Mouse (Mus musculus) heart, adult 2 months (tissue): ENCODE results near the gene Slc48a1.
A peak's percentile ranks its signal among the peaks of the same experiment; 100 is the strongest.

Experiments
- CTCF ChIP-seq: fragments of 200-600 bp; IDR thresholded peaks from 2 replicates; pipeline ENCODE4 v1.8.1; 2022; ENCODE audit warnings: antibody characterized with exemption, mild to moderate bottlenecking, moderate library complexity
- EP300 ChIP-seq: fragments of 200-500 bp; IDR thresholded peaks from 2 replicates; pipeline ENCODE4 v1.6.1; 2011; ENCODE audit warnings: low read depth, low read length, control low read depth; ENCODE audit not compliant: insufficient read depth
- POLR2A ChIP-seq: fragments of 200-500 bp; IDR thresholded peaks from 2 replicates; pipeline ENCODE4 v1.6.1; 2011; ENCODE audit warnings: mild to moderate bottlenecking, low read depth, low read length, control low read depth; ENCODE audit not compliant: insufficient read depth

- TF ChIP-seq CTCF (no peak), POLR2A (peak; percentile 48; the same call in 1 of the 2 replicates), EP300 (peak; percentile 97)
Observed at GRCm38 (mm10) chr15:97812126-97812525, 33.8 kb downstream of the Slc48a1 start.
